Mouse (Mus musculus) heart, embryonic 14.5 days (tissue): ENCODE data around the gene Tcea3. TPM values are rescaled to one million over a fixed set of nuclear protein-coding genes. Genes with fewer than 3 reads are reported as not detected.

Experiments
- ATAC-seq: fragments of 200-750 bp; cut with Nextera tagmentation; 2 replicates; pipeline ENCODE4 v1.8.0; 2017; ENCODE audit warnings: low read depth, moderate TSS enrichment; ENCODE audit not compliant: insufficient number of reproducible peaks, insufficient read depth, low FRiP score
- H3K27ac ChIP-seq, 2 experiments: fragments of 200-500 bp in 1 of 2; fragments of 300-500 bp in 1 of 2; sonication (generic) in 1 of 2; replicated peaks in 1 of 2; 2 replicates each; pipeline ENCODE4 v1.5.1; 2012 to 2014; ENCODE audit warnings: low read depth in 2 of 2, low read length in 2 of 2, control low read depth in 1 of 2, mild to moderate bottlenecking in 1 of 2, mixed read lengths in 1 of 2; ENCODE audit not compliant: control insufficient read depth in 1 of 2, insufficient read depth in 1 of 2
- H3K27me3 ChIP-seq: fragments of 300-500 bp; sonication (generic); 2 replicates; pipeline ENCODE4 v1.6.1; 2014; ENCODE audit warnings: mild to moderate bottlenecking, low read length, control low read depth; ENCODE audit not compliant: control insufficient read depth, insufficient read depth
- H3K36me3 ChIP-seq: fragments of 300-500 bp; sonication (generic); 2 replicates; pipeline ENCODE4 v1.6.1; 2014; ENCODE audit warnings: mild to moderate bottlenecking, control low read depth, low read length, mixed read lengths; ENCODE audit not compliant: control insufficient read depth, insufficient read depth
- H3K4me1 ChIP-seq, 2 experiments: fragments of 200-500 bp in 1 of 2; fragments of 300-500 bp in 1 of 2; sonication (generic) in 1 of 2; 2 replicates each; pipeline ENCODE4 v1.6.1; 2012 to 2014; ENCODE audit warnings: low read length in 2 of 2, control low read depth in 1 of 2, mixed read lengths in 1 of 2; ENCODE audit not compliant: control insufficient read depth in 2 of 2, insufficient read depth in 2 of 2
- H3K4me2 ChIP-seq: fragments of 300-500 bp; sonication (generic); 2 replicates; pipeline ENCODE4 v1.6.1; 2014; ENCODE audit warnings: mild to moderate bottlenecking, low read length
- H3K4me3 ChIP-seq, 2 experiments: fragments of 200-500 bp in 1 of 2; fragments of 300-500 bp in 1 of 2; sonication (generic) in 1 of 2; 2 replicates each; pipeline ENCODE4 v1.5.1; 2012 to 2014; ENCODE audit warnings: low read length in 2 of 2, mild to moderate bottlenecking in 2 of 2, control low read depth in 1 of 2, low read depth in 1 of 2, moderate library complexity in 1 of 2; ENCODE audit not compliant: control insufficient read depth in 1 of 2, insufficient read depth in 1 of 2
- H3K9ac ChIP-seq: fragments of 300-500 bp; sonication (generic); 2 replicates; pipeline ENCODE4 v1.6.1; 2014; ENCODE audit warnings: mild to moderate bottlenecking, low read length
- H3K9me3 ChIP-seq: fragments of 300-500 bp; sonication (generic); 2 replicates; pipeline ENCODE4 v1.6.1; 2016; ENCODE audit warnings: low read length, control low read depth; ENCODE audit not compliant: control insufficient read depth
- WGBS: fragments of 180-500 bp; shearing (Covaris S2); extraction: QIAGEN DNeasy Blood & Tissue Kit; methylation state at CpG from one replicate; pipeline ENCODE4 v1.1.7; 2014; 5-methylcytosine and 5-hydroxymethylcytosine counted together
- polyA plus RNA-seq: library from polyadenylated mRNA; unstranded; fragments of >200 nt; fragmentation: Nextera tagmentation; extraction: Ambion mirVana; gene quantifications from 2 replicates; pipeline ENCODE4 v1.2.1, GENCODE M21; 2014

Tcea3 gene
- polyA plus RNA-seq, 1 experiment from 2014 or later = 74.6 TPM

- Histone ChIP-seq H3K4me3 (no peak overlapping the region), H3K9ac (0 out of 2 replicates have a peak overlapping the region, but pooled peaks have one; percentile 27), H3K9me3 (no peaks in the 10 kb centered on the region), H3K27ac (no peak overlapping the region), H3K4me2 (no peak overlapping the region), H3K4me1 (peaks cover 15 to 26% of the 10 kb centered on the region in 2 experiments), H3K27me3 (no peaks in the 10 kb centered on the region), H3K36me3 (no peaks in the 10 kb centered on the region)
- no peak for ATAC-seq
- WGBS = 72% methylated on average over 8 of the region's 8 CpGs
Observed at GRCm38 (mm10) chr4:136281097-136281496, 33.6 kb downstream of the Tcea3 start.

- no peak for ATAC-seq
- 47% methylated on average over 8 of the region's 9 CpGs for WGBS
- H3K4me3 ChIP-seq = no peak overlapping the region
- H3K9ac ChIP-seq = 0 out of 2 replicates have a peak overlapping the region, but pooled peaks have one; percentile 27
- no peak overlapping the region for H3K4me2 ChIP-seq
- H3K27me3 ChIP-seq = no peaks in the 10 kb centered on the region
- no peak overlapping the region for H3K27ac ChIP-seq
- H3K9me3 ChIP-seq = no peaks in the 10 kb centered on the region
- H3K4me1 ChIP-seq = peaks cover 16 to 29% of the 10 kb centered on the region in 2 experiments
- no peaks in the 10 kb centered on the region for H3K36me3 ChIP-seq
Observed at GRCm38 (mm10) chr4:136281611-136282010, 34.1 kb downstream of the Tcea3 start.

GRCm38 (mm10) chr4:136282621-136283480 lies 35.3 kb downstream of the Tcea3 start:
- ATAC-seq = no peak

GRCm38 (mm10) chr4:136283783-136284182 lies 36.3 kb downstream of the Tcea3 start:
- Histone ChIP-seq H3K27ac (peak overlapping the region; percentile 95 to 99), H3K4me2 (peak overlapping the region; percentile 94), H3K27me3 (no peaks in the 10 kb centered on the region), H3K4me1 (peaks cover 18 to 35% of the 10 kb centered on the region in 2 experiments), H3K9me3 (peaks cover 4% of the 10 kb centered on the region; the same call in 1 of the 2 replicates), H3K9ac (peak overlapping the region; percentile 85), H3K4me3 (0 out of 4 replicates have a peak overlapping the region, but pooled peaks of 1 of the 2 experiments have one; percentile 61), H3K36me3 (peaks cover 20% of the 10 kb centered on the region)
- WGBS = 45% methylated on average over 2 of the region's 2 CpGs
- no peak for ATAC-seq

More at GRCm38 (mm10) chr4:136282621-136283480, 35.3 kb downstream of the Tcea3 start:
- Histone ChIP-seq H3K27me3 (no peaks in the 10 kb centered on the region), H3K4me3 (no peak overlapping the region), H3K36me3 (peaks cover 10% of the 10 kb centered on the region), H3K9ac (peak overlapping the region; percentile 19; the same call in 1 of the 2 replicates), H3K4me2 (no peak overlapping the region), H3K27ac (peak overlapping the region; percentile 91 to 99), H3K9me3 (no peaks in the 10 kb centered on the region), H3K4me1 (peaks cover 18 to 35% of the 10 kb centered on the region in 2 experiments)
- 47% methylated on average over 10 of the region's 10 CpGs for WGBS

GRCm38 (mm10) chr4:136284455-136284854 lies 36.9 kb downstream of the Tcea3 start, which contains the start of gene Zfp46:
TSS of gene Zfp46 (plus strand) at chr4:136284683.
- H3K27me3 ChIP-seq = no peaks in the 10 kb centered on the region
- peak within 1 kb of the TSS; percentile 85 for H3K9ac ChIP-seq
- H3K4me1 ChIP-seq = peaks cover 18 to 35% of the 10 kb centered on the region in 2 experiments
- H3K4me3 ChIP-seq = peak within 1 kb of the TSS; percentile 61 to 78
- peaks cover 4% of the 10 kb centered on the region; the same call in 1 of the 2 replicates for H3K9me3 ChIP-seq
- peaks cover 26% of the 10 kb centered on the region for H3K36me3 ChIP-seq
- peak within 1 kb of the TSS; percentile 94 for H3K4me2 ChIP-seq
- H3K27ac ChIP-seq = peak within 1 kb of the TSS; percentile 95 to 99
- 8% methylated on average over 5 of the region's 5 CpGs for whole genome bisulfite sequencing
- ATAC-seq = peak; percentile 22

- peak overlapping the region; percentile 95 to 99 for H3K27ac ChIP-seq
- ATAC-seq = no peak
- peak overlapping the region; percentile 94 for H3K4me2 ChIP-seq
- peak overlapping the region; percentile 85 for H3K9ac ChIP-seq
- H3K27me3 ChIP-seq = no peaks in the 10 kb centered on the region
- peak overlapping the region; percentile 61 to 78 for H3K4me3 ChIP-seq
- peaks cover 4% of the 10 kb centered on the region; the same call in 1 of the 2 replicates for H3K9me3 ChIP-seq
- peaks cover 31% of the 10 kb centered on the region for H3K36me3 ChIP-seq
- H3K4me1 ChIP-seq = peaks cover 18 to 35% of the 10 kb centered on the region in 2 experiments
- WGBS = 9% methylated on average over 6 of the region's 6 CpGs
Observed at GRCm38 (mm10) chr4:136284891-136285290, 37.4 kb downstream of the Tcea3 start.

- H3K36me3 ChIP-seq = peaks cover 35% of the 10 kb centered on the region
- peak; percentile 92 for ATAC-seq
- under 1% methylated on average over 25 of the region's 25 CpGs for whole genome bisulfite sequencing
- no peaks in the 10 kb centered on the region for H3K27me3 ChIP-seq
- H3K4me2 ChIP-seq = peak overlapping the region; percentile 94
- H3K4me3 ChIP-seq = peak overlapping the region; percentile 61 to 78
- peaks cover 4% of the 10 kb centered on the region; the same call in 1 of the 2 replicates for H3K9me3 ChIP-seq
- H3K27ac ChIP-seq = peak overlapping the region; percentile 95 to 99
- peaks cover 20 to 35% of the 10 kb centered on the region in 2 experiments for H3K4me1 ChIP-seq
- H3K9ac ChIP-seq = peak overlapping the region; percentile 85
Observed at GRCm38 (mm10) chr4:136285348-136285810, 37.9 kb downstream of the Tcea3 start.
